Mouse (Mus musculus): ENCODE data around the gene Ddx28.
"Not testable (repeated sequence)": the region's sequence is repeated elsewhere in the genome, so short reads cannot be mapped to it uniquely, and the experiment has no call there.

Ddx28 gene

GRCm38 (mm10) chr8:106010748-106011642 lies 687 bp downstream of the Ddx28 start:
- DNase-seq = peak; percentile 96

- DNase-seq = not testable (repeated sequence)
These were observed 3.8 kb downstream of the Ddx28 start for GRCm38 (mm10) chr8:106007891-106008290.

- DNase-seq = no peak
These were observed 4.5 kb downstream of the Ddx28 start for GRCm38 (mm10) chr8:106007135-106007534.

- DNase-seq = no peak
These were observed 5.3 kb downstream of the Ddx28 start for GRCm38 (mm10) chr8:106006413-106006812.

DNA sequence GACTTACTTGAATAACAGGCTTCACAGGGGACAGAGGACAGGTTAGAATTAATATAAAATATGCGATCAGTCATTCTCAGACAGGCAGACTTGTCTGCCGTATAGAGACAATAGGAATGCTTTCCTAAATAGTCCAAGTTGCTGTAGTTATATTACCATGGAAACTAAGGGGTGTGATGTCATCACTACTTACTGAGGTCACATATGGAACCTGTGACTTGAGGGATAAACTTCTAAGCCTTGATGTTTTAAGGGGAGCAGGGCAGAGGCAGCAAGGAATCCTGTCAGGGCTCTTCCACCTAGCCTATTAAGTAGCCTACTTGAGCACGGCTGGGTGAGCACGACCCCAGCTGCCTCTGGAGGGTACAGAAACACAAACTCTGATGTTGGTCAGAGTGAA lies 5.8 kb downstream of the Ddx28 start, which contains the start of gene Dpep2nb:
Gene Dpep2nb, minus strand, starts transcription at position 101 of the 400 bp plus-strand sequence.
- no peak for DNase-seq

DNA sequence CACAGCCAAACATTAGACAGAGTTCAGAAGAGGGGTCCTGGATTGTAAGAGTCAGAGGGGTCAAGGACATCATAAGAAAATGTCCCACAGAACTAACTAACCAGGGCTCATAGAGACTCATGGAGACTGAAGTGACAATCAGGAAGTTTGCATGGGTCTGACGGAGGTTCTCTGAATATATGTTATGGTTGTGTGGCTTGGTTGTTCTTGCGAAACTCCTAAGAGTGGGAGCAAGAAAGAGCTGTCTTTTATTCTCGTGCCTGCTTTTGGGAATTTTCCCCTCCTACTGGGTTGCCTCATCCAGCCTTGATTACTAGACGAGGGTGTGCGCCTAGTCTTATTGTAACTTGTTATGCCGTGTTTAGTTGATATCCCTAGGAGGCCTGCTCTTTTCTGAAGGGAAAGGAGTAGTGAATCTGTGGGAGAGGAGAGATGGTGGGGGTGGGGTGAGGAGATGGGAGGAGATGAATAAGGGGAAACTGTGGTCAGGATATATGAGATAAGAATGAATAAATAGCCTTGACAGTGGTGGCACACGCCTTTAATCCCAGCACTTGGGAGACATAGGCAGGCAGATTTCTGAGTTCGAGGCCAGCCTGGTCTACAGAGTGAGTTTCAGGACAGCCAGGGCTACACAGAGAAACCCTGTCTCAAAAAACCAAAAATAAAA lies 7.0 kb downstream of the Ddx28 start:
- DNase-seq = no peak

DNA sequence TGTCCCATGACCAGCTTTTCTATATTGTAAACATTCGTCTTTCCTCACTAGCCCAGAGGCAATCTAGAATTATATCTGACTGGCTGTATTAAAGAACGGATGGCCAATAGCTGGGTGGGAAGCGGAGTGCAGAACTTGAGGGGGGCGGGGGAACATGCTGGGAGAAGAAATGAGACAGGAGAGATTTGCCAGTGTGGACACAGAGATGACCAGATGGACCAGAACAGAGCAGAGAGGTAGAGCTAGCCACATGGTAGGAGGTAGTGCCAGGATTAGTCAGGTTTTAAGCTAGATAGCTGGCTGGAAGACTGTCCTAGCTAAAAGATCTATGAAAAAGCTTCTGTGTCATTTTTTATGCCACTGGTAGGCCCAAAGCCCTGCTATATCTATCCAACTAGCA lies 9.8 kb downstream of the Ddx28 start:
- DNase-seq = peak; percentile 82 to 83

GRCm38 (mm10) chr8:105998971-105999370 lies 12.7 kb downstream of the Ddx28 start:
- no peak for DNase-seq

DNA sequence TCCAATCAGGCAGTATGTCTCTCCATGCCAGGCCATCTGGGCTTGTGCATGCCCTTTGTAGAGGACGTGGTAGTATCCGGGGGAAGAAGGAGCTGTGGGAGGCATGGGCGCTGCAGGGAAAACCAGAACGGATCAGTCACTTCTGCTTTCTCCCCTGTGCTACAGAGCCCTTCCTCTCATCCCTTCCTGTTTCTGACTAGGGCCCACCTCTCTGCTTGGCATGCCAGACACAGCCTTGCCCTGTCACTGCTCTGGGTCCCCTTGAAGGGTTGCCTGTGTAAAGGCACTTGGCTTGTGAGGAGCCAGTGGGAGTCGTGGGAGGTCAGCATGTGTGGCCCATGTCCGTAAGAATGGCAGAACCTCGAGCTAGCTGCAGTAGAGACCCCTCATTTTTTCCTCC lies 15.3 kb downstream of the Ddx28 start:
- DNase-seq = no peak

DNA sequence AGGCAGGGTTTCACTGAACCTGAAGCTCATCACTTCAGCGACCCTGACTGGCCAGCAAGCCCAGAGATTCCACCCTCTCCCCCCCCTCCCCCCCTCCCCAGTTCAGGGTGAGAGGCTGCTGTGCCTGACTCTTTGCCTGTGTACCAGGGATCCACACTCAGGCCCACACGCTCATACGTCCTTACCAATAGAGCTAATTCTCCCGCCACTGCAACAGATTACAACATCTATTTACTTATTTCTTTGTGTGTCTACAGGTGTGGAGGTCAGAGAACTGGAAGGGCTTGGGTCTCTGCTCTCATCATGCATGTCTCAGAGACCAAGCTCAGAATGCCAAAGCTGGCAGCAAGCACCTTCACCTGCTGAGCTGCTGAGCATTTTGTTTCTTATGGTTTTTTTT lies 18.5 kb downstream of the Ddx28 start:
- no peak for DNase-seq

- DNase-seq = no peak
These were observed 19.2 kb downstream of the Ddx28 start for GRCm38 (mm10) chr8:105992499-105992898.

GRCm38 (mm10) chr8:105991546-105991945 lies 20.1 kb downstream of the Ddx28 start:
- DNase-seq = no peak

DNA sequence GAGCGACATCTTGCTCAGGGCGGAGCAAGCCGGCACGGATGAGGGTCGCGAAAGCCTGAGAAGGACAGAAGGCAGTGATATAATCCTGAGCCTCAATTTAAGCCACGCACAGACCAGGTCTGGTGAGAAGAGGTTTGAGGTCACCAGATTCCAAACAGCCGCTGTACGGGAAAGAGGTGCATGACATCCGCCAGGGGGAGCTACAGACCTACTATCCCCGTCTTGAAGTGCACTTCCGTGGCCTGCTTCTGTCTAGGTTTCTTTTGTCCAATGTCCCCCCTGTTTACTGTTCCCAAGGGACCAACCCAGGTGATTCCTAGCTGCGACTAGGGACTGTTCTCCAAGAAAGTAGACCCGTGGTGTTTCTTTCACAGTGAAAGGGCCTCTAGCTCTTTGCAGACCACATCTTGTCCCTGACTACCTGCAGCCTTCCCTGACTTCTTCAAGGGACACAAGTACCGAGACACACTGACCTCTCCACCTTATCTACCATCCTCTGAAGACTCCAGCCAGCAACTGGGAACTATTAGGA lies 20.8 kb downstream of the Ddx28 start, which contains the start of gene Dus2:
Gene Dus2, plus strand, starts transcription at position 482 of the 532 bp plus-strand sequence.
- DNase-seq = peak; percentile 87 to 95

- peak; percentile 74 to 81 for DNase-seq
These were observed 23.1 kb downstream of the Ddx28 start for GRCm38 (mm10) chr8:105988546-105988945.

DNA sequence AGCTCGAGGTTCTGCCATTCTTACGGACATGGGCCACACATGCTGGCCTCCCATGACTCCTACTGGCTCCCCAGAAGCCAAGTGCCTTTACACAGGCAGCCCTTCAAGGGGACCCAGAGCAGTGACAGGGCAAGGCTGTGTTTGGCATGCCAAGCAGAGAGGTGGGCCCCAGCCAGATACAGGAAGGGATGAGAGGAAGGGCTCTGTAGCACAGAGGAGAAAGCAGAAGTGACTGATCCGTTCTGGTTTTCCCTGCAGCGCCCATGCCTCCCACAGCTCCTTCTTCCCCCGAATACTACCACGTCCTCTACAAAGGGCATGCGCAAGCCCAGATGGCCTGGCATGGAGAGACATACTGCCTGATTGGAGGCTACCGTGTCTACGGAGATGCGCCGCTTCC lies 28.3 kb downstream of the Ddx28 start:
- DNase-seq = not testable (repeated sequence)

- DNase-seq = no peak
These were observed 30.5 kb downstream of the Ddx28 start for GRCm38 (mm10) chr8:105981146-105981545.

DNA sequence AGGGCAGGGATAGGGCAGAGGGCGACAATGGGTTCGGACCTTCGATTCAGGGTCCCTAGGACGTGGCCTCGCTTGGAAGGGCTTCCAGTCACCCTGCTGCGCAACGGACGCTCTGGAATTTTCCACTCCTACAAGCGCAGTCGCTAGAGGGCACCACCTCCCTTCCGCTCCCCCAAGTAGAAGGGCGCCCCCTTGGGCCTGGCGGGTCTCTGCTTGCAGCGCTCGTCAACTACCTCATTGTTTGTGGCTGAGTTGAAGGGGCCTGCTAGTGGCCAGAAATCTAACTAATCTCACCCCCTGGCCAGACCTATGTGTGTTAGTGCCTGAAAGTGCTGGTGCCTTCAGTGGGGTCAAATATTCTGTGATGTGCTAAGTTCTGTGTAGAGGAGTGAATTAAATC lies 32.4 kb downstream of the Ddx28 start, which contains the start of gene Dpep3:
Gene Dpep3, minus strand, starts transcription at position 105 of the 400 bp plus-strand sequence.
- no peak for DNase-seq

GRCm38 (mm10) chr8:105975363-105975762 lies 36.3 kb downstream of the Ddx28 start:
- no peak for DNase-seq

- no peak for DNase-seq
These were observed 40.5 kb downstream of the Ddx28 start for GRCm38 (mm10) chr8:105971019-105971720.

- DNase-seq = no peak
These were observed 42.3 kb downstream of the Ddx28 start for GRCm38 (mm10) chr8:105969367-105969766.

- no peak for DNase-seq
These were observed 44.9 kb downstream of the Ddx28 start for GRCm38 (mm10) chr8:105966692-105967311.

- DNase-seq = peak in 1 of 2 experiments; percentile 45
These were observed 45.8 kb downstream of the Ddx28 start, which contains the start of gene Slc12a4 for GRCm38 (mm10) chr8:105965905-105966341. Gene Slc12a4 (minus strand): TSS chr8:105966097.

Data from cerebellum, postnatal 14 days (tissue).